Mouse (Mus musculus) cerebellum, postnatal 10 days (tissue): ENCODE results near the gene Cdh4.

ENCODE experiments used
- DNase-seq, 2 experiments: peaks; one replicate each; pipeline ENCODE4 v3.0.0; 2021; ENCODE audit warnings: mixed read lengths in 2 of 2

Gene Cdh4

GRCm38 (mm10) chr2:179688976-179689375 is 246.7 kb downstream of the Cdh4 start:
- peak; percentile 68 to 70 for DNase-seq

DNA sequence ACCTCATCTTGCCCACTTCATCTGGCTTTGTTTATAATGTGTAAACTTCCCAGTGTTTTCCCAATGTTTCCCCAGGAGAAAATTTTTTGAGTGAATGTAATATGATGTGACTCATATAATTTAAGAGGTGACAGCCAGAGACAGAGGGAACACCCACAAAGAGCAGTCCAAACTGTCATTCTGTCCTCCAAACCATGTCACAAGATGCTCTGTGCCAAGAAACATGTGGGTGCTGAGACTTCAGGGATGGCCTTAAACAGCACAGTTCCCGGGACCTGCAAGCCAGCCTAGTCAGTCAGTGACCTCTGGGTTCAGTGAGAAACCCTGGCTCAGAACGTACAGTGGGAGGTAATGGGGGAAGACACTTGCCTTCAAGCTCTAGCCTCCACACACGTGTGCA is 247.5 kb downstream of the Cdh4 start:
- DNase-seq = no peak

- DNase-seq = no peak
Measured at GRCm38 (mm10) chr2:179690571-179690970, 248.3 kb downstream of the Cdh4 start.

DNA sequence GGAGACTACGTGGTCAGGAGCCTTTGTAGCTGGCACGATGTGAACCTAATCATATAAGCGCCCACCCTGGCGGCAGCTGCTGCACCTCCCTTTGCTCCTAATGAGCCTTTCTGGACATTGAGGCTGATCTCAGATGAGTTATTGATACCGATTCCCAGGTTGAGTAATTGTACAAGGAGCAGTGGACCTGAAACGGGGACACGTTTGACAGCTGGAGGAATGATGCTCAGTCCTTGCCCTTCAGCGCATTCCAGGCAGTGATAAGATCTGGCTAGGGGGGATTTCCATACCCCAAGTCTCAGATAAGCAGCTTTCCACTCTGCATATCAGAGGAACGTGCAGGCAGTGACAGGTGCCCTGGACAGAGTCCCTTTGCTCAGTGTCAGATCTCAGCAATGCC is 252.7 kb downstream of the Cdh4 start:
- DNase-seq = no peak

DNA sequence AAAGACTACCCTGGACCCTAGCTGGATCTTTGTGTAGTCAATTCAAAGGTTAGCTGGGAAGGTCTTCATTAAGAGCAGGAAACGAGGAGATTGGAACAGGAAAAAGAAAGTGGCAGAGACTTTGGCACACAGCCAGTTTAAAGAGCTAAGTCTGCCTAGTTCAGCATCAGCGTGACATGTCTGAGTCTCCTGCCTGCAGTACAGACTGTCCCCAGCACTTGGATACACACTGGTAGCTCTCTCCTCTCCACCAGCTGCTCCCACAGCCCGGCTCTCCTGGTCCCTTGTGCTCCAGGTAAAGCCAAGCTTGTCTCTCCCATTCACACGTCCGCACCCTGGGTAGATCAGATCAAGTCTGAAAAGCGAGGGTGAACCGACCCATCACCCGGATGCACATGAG is 255.4 kb downstream of the Cdh4 start:
- peak; percentile 67 to 68 for DNase-seq

GRCm38 (mm10) chr2:179698196-179698985 is 256.2 kb downstream of the Cdh4 start:
- peak; percentile 80 to 86 for DNase-seq

DNA sequence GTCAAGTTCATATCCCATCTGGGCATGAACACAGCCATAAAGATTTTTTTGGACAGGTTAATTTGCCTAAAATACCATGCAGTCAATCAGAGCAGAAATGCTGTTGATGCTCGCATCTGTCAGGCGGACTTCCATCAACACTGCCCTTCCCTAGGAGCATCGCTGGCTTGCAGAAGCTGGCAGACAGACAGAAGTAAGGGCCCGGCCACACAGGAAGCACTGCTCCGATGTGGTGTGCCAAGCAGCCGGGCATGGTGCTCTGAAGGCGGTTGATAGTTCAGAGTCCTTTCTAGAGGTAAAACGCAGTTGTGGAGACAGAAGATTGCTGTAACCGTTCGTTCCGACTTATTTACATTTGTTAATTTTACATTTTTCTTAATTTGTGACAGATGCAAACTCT is 262.8 kb downstream of the Cdh4 start:
- DNase-seq = peak; percentile 60 to 78

DNA sequence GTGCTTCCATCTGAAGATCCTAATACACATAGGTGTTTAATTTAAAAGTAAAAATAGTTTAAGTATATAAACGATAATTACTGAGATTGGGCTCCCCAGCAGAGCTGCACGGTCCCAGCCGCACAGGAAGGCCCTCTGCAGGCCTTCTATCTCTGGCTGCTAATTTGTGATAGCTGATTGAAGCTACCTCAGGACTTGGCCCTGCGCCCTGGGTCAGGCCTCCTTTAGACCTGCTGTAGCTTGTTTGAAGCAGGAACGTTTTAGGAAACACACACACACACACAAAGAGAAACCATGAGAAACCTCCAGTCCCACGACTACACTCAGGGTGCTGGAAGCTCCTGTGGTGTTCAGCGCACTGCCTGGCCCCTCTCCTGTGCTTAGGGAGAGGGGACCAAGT is 263.2 kb downstream of the Cdh4 start:
- DNase-seq = peak; percentile 67 to 75

GRCm38 (mm10) chr2:179706616-179707015 is 264.4 kb downstream of the Cdh4 start:
- DNase-seq = no peak

- no peak for DNase-seq
Measured at GRCm38 (mm10) chr2:179709111-179709510, 266.9 kb downstream of the Cdh4 start.

DNA sequence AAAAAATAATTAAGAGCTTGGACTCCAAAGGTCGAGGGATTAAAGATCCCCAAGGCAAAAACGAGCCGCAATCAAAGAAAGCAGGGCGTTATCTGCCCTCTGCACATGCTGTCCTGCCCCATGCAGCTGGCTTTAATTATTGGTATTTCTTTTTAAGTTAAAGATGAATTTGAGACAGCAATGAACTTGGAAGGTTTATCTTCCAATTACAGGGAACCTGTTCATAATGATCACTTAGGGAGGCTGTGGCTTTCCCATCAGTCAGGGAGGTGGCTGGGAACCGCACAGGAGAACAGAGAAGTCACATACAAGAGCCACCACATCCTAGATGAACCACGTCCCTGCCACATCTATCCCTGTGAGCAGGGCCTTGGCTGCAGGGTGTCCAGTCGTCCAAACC is 270.5 kb downstream of the Cdh4 start:
- no peak for DNase-seq

GRCm38 (mm10) chr2:179713326-179713725 is 271.1 kb downstream of the Cdh4 start:
- no peak for DNase-seq

DNA sequence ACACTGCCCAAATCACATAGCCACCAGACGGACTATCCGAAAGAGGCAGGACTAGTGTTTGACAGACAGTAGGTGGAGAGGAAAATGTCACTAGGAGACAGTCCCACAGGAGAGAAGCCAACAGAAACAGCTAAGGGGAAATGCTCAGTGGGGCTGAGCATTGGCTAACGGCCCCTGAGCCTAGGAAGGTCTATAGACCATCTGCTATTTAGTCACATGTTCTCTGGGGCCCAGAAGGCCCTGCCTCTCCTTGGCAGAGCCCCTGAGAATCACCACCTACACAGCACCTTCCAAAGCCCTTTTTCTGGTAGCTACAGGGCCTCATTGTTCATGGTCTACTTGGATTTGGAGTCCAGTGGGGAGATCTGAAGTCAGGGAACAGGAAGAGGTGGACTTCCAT is 271.9 kb downstream of the Cdh4 start:
- peak in 1 of 2 experiments; percentile 40 for DNase-seq

GRCm38 (mm10) chr2:179715375-179715774 is 273.1 kb downstream of the Cdh4 start:
- peak; percentile 50 to 51 for DNase-seq

- no peak for DNase-seq
Measured at GRCm38 (mm10) chr2:179720366-179720765, 278.1 kb downstream of the Cdh4 start.

DNA sequence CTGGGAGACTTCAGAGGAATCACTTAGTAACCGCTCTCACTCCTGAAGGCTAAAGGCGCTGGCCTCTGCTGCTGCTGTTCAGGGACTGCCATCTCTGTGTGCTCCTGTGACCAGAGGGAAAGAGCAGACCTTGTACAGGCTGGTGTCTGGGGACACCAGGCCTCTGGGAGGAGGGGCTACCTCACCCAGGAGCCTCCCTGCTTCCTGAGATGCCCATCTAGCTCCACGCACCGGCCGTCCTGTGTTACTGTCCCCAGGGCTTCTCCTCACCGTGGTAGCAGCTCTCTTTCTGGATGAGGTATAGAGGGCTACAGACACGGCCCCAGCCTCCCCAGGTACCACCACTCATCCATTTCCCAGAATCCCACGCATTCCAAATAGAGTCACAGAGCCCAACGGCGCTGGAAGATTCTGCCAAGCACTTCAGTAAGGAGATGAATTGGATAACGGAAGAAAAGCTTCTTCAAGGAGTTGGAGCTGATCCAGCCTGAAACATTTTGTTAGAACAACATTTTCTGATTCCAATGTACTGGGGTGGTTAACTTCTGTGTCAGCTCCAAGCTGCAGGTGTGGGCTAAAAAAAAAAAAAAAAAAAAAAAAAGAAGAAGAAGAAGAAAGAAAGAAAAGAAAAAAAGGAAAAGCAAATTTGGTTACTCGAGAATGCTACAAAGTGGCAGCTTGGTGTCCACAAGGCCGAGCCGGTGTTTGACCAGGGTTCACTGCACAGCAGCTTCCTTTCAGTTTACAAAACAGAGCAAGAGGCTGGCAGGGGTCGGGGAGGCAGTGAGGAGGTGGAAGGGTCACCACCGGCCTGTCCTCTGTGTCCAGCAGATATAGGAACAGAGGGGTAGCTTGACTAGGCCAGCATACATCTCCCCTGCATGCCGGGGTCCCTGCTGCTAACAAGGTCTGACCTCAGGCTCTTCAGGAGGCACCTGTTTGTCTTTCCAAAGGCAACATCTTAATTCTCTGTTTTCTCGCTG is 279.6 kb downstream of the Cdh4 start:
- no peak for DNase-seq

DNA sequence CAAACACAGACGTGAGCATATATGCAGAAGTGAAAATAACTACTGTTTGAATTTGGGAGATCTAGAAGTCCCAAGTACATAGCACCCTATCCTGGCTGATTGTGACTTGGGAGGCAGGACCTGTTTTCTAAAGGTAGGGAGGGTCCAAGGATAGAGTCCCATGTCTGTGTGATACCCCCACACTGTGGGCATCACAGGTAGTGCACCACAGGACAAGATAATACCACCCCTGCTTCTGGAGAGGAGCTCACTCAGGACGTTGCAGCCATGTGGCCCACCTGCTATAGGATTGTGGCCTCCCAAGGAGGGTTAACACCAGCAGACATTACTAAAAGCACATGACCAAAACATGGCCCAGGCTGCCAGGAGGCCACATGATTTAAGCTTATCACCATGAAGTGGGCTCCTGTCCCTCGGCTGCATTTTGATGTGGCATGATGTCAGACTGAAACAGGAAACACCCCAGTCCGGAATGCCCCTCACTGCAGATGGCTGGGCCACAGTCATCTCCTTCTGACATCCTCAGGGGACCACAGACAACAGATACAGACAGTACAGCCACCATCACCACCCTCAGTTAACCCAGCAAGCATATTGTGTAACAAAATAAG is 280.6 kb downstream of the Cdh4 start:
- peak; percentile 72 for DNase-seq

DNA sequence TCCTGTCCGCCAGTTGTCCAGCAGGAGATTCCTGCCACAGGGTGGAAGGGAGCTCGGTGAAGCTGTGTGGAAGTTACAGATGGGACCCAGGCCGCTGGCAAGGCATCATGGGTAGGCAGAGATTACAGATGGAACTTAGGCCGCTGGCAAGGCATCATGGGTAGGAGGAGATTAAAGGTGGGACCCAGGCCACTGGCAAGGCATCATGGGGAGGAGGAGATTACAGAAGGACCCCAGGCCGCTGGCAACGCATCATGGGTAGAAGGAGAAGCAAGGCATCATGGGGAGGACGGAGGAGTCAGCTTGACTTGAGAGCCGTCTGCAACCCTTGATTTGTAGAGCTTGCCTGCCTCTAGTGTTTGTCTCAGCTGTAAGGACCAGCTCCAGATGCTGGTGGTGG is 281.2 kb downstream of the Cdh4 start:
- DNase-seq = no peak

GRCm38 (mm10) chr2:179729002-179729401 is 286.8 kb downstream of the Cdh4 start:
- peak; percentile 69 to 77 for DNase-seq

DNA sequence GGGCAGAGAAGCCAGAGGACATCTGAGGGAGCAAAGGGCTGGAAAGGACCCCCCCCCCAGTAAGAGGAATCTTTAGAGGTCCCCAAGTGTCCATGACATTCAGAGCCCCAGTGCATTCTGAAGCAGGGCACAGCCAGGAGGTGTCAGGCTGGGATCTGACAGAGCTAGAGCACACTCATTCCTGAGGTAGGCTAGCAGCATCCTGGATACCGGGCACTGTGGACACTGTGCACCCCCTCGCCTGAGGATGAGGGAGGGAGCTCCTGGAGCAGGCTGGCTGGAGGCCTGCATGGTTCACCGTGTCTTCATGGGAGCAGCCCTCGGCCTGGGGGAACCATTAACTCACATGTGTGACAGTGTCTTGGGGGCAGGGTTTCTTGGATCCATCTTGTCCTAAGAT is 287.6 kb downstream of the Cdh4 start:
- no peak for DNase-seq

- DNase-seq = peak in 1 of 2 experiments; percentile 49
Measured at GRCm38 (mm10) chr2:179733141-179733831, 291.1 kb downstream of the Cdh4 start.

- peak in 1 of 2 experiments; percentile 13 for DNase-seq
Measured at GRCm38 (mm10) chr2:179742419-179742818, 300.2 kb downstream of the Cdh4 start.

GRCm38 (mm10) chr2:179742828-179743227 is 300.6 kb downstream of the Cdh4 start:
- no peak for DNase-seq
